Mouse (Mus musculus) bone marrow, adult 2 months (tissue): ENCODE data around the gene Nav2. TPM values are rescaled to one million over a fixed set of nuclear protein-coding genes. Genes with fewer than 3 reads are reported as not detected.

Source experiments
- H3K27ac ChIP-seq: fragments of 200-500 bp; 2 replicates; pipeline ENCODE4 v1.5.1; 2012; ENCODE audit warnings: low read depth, mild to moderate bottlenecking, control low read depth, inconsistent platforms, low read length; ENCODE audit not compliant: control insufficient read depth, poor library complexity, insufficient read depth
- H3K4me1 ChIP-seq: fragments of 200-500 bp; 2 replicates; pipeline ENCODE4 v1.6.1; 2011; ENCODE audit warnings: low read length; ENCODE audit not compliant: control insufficient read depth, insufficient read depth
- H3K4me3 ChIP-seq: fragments of 200-500 bp; replicated peaks from 2 replicates; pipeline ENCODE3; 2011; ENCODE audit warnings: mild to moderate bottlenecking, low read depth, low read length, control low read depth; ENCODE audit not compliant: control insufficient read depth
- CTCF ChIP-seq: fragments of 200-500 bp; IDR thresholded peaks from 2 replicates; pipeline ENCODE4 v1.5.1; 2011; ENCODE audit warnings: low read length, control low read depth; ENCODE audit not compliant: control insufficient read depth, insufficient read depth
- POLR2A ChIP-seq: fragments of 200-500 bp; IDR thresholded peaks from 2 replicates; pipeline ENCODE4 v1.6.1; 2011; ENCODE audit warnings: low read depth, mild to moderate bottlenecking, control low read depth, low read length, borderline replicate concordance; ENCODE audit not compliant: control insufficient read depth
- whole genome bisulfite sequencing: fragments of 180-500 bp; shearing (Covaris S2); methylation state at CpG from one replicate; pipeline ENCODE4 v1.1.7; 2018; 5-methylcytosine and 5-hydroxymethylcytosine counted together
- polyA plus RNA-seq: library from polyadenylated mRNA; stranded (reverse); fragments of >200 nt; gene quantifications from 2 replicates; pipeline ENCODE4 v1.2.4, GENCODE M21; 2011; ENCODE audit warnings: low replicate concordance; ENCODE audit not compliant: missing spikeins, insufficient read depth, insufficient read length

The Nav2 gene
- polyA plus RNA-seq, 1 experiment = 8.5 TPM

DNA sequence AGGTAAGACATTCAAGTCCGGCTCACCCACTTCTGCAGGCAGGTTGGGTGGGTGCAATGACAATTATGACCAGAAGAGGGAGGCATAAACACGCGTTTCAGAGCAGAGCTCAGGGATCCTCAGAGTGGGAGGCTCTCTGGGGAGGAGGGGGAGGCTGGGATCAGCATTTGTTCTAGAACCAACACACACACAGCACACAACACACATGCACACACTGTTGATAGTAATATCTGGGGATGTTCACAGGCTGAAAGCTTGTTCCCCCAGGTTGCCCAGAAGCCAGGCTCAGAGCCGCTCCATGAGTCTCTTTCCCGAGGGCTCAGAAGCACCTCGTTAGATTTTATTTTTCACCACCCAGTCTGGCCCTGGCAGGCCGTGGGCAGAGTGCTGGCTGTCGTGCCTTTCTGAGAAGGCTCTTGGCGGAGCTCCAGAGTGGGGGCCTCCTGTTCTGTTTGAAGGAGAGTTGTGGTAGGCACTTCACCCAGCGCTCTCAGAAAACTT is 224.4 kb downstream of the Nav2 start:
- 36% methylated on average over 10 of the region's 10 CpGs for WGBS
- no peak overlapping the region for H3K27ac ChIP-seq
- TF ChIP-seq CTCF (peak; percentile 81), POLR2A (no peak)
- no peaks in the 10 kb centered on the region for H3K4me1 ChIP-seq
- no peak overlapping the region for H3K4me3 ChIP-seq

DNA sequence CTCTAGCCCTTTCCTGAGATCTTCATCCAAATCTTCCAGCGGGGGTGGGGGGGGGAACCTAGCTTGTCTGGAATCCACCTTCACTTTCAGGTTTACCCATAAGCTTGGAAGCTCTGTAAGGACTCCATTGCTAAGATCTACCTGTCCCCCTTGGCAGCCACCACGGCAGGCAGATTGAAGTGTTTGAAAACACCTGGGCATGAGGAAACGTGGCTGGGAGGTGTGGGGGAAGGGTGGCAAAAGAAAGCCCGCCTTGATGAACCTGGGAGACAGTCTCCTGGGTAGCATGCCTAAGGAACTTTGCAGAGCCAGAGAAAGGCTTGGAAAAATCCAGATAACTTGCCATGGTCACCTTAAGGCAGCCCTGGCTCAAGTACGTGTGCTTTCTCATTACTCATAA is 225.9 kb downstream of the Nav2 start:
- Histone ChIP-seq H3K4me1 (no peaks in the 10 kb centered on the region), H3K27ac (no peak overlapping the region), H3K4me3 (no peak overlapping the region)
- WGBS = 74% methylated on average over 5 of the region's 5 CpGs
- TF ChIP-seq POLR2A (no peak), CTCF (no peak)

GRCm38 (mm10) chr7:49139762-49140161 is 231.2 kb downstream of the Nav2 start:
- TF ChIP-seq POLR2A = no peak
- TF ChIP-seq CTCF = no peak
- Histone ChIP-seq H3K4me3 (no peak overlapping the region), H3K4me1 (no peaks in the 10 kb centered on the region), H3K27ac (no peak overlapping the region)
- 57% methylated on average over 2 of the region's 2 CpGs for WGBS

DNA sequence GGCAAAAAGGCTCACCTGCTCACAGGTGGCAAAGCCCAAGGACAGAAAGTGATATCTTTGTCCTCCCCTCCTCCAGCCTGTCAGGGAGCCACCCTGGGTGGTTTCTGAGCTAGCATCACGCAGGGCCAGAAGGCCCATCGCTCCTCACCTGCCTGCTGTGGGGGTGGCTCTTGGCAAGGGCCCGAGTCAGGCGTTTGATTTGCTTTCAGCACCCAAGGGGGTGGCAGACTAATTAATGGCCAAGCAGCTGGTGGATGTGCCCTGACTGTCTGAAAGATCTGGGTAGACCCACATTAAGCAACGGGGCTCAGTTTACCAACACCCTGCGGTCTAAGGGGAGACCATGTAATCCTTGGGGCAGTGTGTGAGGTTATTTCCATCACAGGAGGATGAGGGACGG is 235.4 kb downstream of the Nav2 start:
- 80% methylated on average over 7 of the region's 7 CpGs for WGBS
- Histone ChIP-seq H3K4me1 (no peaks in the 10 kb centered on the region), H3K4me3 (no peak overlapping the region), H3K27ac (no peak overlapping the region)
- TF ChIP-seq CTCF = no peak
- no peak for TF ChIP-seq POLR2A

DNA sequence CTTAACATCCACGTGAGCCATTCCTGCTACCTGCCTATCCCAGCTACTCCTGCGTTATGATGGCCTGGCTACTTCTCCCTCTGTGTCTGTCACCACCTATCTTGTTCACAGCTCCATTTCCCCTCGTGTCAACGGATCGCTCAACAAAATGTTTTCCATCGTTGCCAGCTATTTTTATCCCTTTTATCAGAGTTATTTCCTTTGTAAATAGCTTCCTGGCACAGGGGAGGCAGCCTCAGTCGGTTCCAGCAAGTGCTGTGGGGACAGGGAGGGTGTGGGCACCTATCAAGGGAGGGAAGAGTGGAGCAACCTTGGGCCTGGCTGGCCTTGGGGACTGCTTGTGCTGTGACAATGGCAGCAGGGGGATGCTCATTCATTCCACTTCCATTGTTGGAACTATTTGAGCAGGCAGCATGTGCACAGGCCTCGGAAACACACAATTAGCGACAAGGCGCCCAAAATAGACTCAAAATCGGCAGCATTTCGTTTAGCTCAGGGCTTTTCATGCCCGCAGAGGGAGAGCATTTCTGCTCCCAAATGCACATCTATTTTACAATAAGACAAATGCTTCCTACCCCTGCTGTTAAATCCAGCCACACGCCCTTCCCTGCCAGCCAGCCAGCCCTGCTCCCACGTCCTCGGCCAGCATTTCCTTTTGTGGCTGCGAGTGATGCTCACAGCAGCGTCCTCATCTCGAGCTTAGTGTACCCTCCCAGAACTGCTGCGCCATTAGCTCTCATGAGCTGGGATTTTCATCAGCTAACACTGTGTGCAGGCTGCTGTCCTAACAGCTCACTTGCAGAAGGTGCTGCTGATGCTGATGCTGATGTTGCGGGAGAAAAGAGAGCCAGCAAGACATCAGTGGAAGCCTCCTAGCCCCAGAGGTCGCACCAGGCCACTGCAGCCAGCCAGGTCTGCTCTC is 237.5 kb downstream of the Nav2 start:
- H3K4me3 ChIP-seq = no peak overlapping the region
- TF ChIP-seq POLR2A = no peak
- no peak for TF ChIP-seq CTCF
- no peak overlapping the region for H3K27ac ChIP-seq
- H3K4me1 ChIP-seq = no peaks in the 10 kb centered on the region
- WGBS = 35% methylated on average over 22 of the region's 22 CpGs

DNA sequence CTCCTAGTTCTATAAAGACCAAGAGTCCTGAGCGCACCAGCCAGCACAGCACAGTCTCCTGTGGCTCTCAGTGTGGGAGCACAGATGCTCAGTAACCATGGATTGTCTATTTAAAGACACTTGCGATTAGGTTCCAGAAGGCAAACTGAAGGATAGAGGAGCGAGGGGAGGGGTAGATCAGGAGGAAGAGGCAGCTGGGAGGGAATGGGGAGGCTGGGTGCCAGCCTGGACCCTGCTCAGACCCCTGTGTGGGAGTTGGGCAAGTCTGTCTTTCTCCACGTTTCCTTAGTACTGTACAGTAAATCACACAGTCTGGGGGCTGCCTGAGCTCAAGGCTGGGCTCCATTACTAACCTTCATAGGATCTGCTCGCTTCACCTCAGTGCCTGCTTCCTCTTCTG is 243.8 kb downstream of the Nav2 start:
- TF ChIP-seq CTCF = no peak
- no peak for TF ChIP-seq POLR2A
- 36% methylated on average over 5 of the region's 5 CpGs for WGBS
- no peaks in the 10 kb centered on the region for H3K4me1 ChIP-seq
- H3K4me3 ChIP-seq = no peak overlapping the region
- H3K27ac ChIP-seq = no peak overlapping the region

- Histone ChIP-seq H3K27ac (no peak overlapping the region), H3K4me1 (no peaks in the 10 kb centered on the region), H3K4me3 (no peak overlapping the region)
- TF ChIP-seq POLR2A (no peak), CTCF (no peak)
- WGBS = 8% methylated on average over 9 of the region's 9 CpGs
Measured at GRCm38 (mm10) chr7:49152713-49153112, 244.2 kb downstream of the Nav2 start.

DNA sequence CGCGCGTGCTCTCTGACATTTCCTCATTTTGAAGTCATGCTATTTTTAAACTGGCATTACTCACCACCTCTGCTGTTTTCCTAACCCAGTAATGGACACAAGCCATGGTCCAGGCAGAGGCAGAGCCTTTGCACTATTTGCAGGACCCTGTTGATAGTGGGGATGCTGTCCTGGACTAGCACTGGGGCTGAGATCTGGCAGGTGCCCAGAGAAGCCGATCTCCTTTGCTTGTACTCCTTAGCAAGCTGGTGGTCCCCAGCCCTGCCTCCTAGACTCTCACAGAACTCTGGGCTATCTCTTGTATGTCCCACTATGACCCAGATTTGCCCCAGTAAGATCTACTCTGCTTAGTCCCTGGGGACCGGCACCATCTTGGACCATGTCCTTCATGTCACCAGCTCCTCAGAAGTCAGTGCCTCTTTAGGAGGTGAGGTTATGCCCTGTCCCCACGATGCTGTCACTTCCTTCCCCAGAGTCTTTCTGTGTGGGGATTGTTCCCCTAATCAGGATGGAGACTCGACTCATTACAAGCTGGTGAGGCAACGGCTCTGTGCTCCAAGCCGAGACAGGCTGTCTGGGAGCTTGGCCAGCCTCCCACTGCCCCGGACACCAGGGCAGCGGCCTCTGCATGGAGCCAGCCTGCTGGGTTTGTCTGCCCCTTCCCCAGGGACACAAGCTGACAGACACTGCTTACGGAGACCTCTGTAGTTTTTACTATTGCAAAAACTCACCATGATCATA is 250.3 kb downstream of the Nav2 start:
- no peak overlapping the region for H3K4me3 ChIP-seq
- H3K27ac ChIP-seq = no peak overlapping the region
- WGBS = 33% methylated on average over 12 of the region's 12 CpGs
- TF ChIP-seq CTCF (no peak), POLR2A (no peak)
- H3K4me1 ChIP-seq = no peaks in the 10 kb centered on the region
